Mouse (Mus musculus): Measurements from ENCODE around the gene Zranb3.
"Not testable (repeated sequence)": the region's sequence is repeated elsewhere in the genome, so short reads cannot be mapped to it uniquely, and the experiment has no call there.

The Zranb3 gene

GRCm38 (mm10) chr1:128102641-128103461 is at the start of gene Zranb3, which contains the start of gene R3hdm1:
TSS of gene Zranb3 (minus strand) at chr1:128103047.
TSS of gene R3hdm1 (plus strand) at chr1:128103301.
- peak; percentile 98 for DNase-seq (ENCODE audit: inconsistent ontology term)

- peak; percentile 52 for DNase-seq (ENCODE audit: inconsistent ontology term)
These were observed 38.9 kb upstream of the Zranb3 start for GRCm38 (mm10) chr1:128141737-128142136.

GRCm38 (mm10) chr1:128141039-128141438 is 38.2 kb upstream of the Zranb3 start:
- DNase-seq (ENCODE audit: inconsistent ontology term) = no peak

GRCm38 (mm10) chr1:128136222-128136621 is 33.4 kb upstream of the Zranb3 start:
- DNase-seq (ENCODE audit: inconsistent ontology term) = not testable (repeated sequence)

- DNase-seq (ENCODE audit: inconsistent ontology term) = no peak
These were observed 18.2 kb upstream of the Zranb3 start for GRCm38 (mm10) chr1:128120913-128121627.

- DNase-seq (ENCODE audit: inconsistent ontology term) = no peak
These were observed 757 bp upstream of the Zranb3 start for GRCm38 (mm10) chr1:128103520-128104088.

- no peak for DNase-seq (ENCODE audit: inconsistent ontology term)
These were observed 601 bp downstream of the Zranb3 start for GRCm38 (mm10) chr1:128102251-128102640.

- no peak for DNase-seq (ENCODE audit: inconsistent ontology term)
These were observed 4.5 kb downstream of the Zranb3 start for GRCm38 (mm10) chr1:128098309-128098708.

- DNase-seq (ENCODE audit: inconsistent ontology term) = no peak
These were observed 8.2 kb downstream of the Zranb3 start for GRCm38 (mm10) chr1:128094686-128095085.

GRCm38 (mm10) chr1:128082800-128083199 is 20.0 kb downstream of the Zranb3 start:
- no peak for DNase-seq (ENCODE audit: inconsistent ontology term)

- no peak for DNase-seq (ENCODE audit: inconsistent ontology term)
These were observed 21.0 kb downstream of the Zranb3 start for GRCm38 (mm10) chr1:128081873-128082272.

GRCm38 (mm10) chr1:128080936-128081696 is 21.7 kb downstream of the Zranb3 start:
- no peak for DNase-seq (ENCODE audit: inconsistent ontology term)

GRCm38 (mm10) chr1:128078646-128079045 is 24.2 kb downstream of the Zranb3 start:
- no peak for DNase-seq (ENCODE audit: inconsistent ontology term)

GRCm38 (mm10) chr1:128077788-128078187 is 25.1 kb downstream of the Zranb3 start:
- DNase-seq (ENCODE audit: inconsistent ontology term) = no peak

- DNase-seq (ENCODE audit: inconsistent ontology term) = no peak
These were observed 25.9 kb downstream of the Zranb3 start for GRCm38 (mm10) chr1:128076791-128077479.

- no peak for DNase-seq (ENCODE audit: inconsistent ontology term)
These were observed 29.8 kb downstream of the Zranb3 start for GRCm38 (mm10) chr1:128073051-128073450.

- no peak for DNase-seq (ENCODE audit: inconsistent ontology term)
These were observed 32.8 kb downstream of the Zranb3 start for GRCm38 (mm10) chr1:128070003-128070402.

GRCm38 (mm10) chr1:128068945-128069397 is 33.9 kb downstream of the Zranb3 start:
- DNase-seq (ENCODE audit: inconsistent ontology term) = peak; percentile 67

GRCm38 (mm10) chr1:128064716-128065115 is 38.1 kb downstream of the Zranb3 start:
- no peak for DNase-seq (ENCODE audit: inconsistent ontology term)

GRCm38 (mm10) chr1:128062167-128062566 is 40.7 kb downstream of the Zranb3 start:
- DNase-seq (ENCODE audit: inconsistent ontology term) = no peak

- peak; percentile 65 for DNase-seq (ENCODE audit: inconsistent ontology term)
These were observed 41.4 kb downstream of the Zranb3 start for GRCm38 (mm10) chr1:128061401-128061800.
